Mouse (Mus musculus) central nervous system, embryonic 18 days (tissue): Measurements from ENCODE around the gene Ntng1. TPM values are rescaled to one million over a fixed set of nuclear protein-coding genes. Genes with fewer than 3 reads are reported as not detected.

Experiments used
- polyA plus RNA-seq: library from polyadenylated mRNA; depleted of rRNA; stranded (reverse); fragments of >200 nt; gene quantifications from 2 replicates; pipeline ENCODE4 v1.2.3, GENCODE M21; 2012; rRNA removed

Ntng1 gene
- polyA plus RNA-seq: 18.8 and 30.4 TPM in 2 replicates

GRCm38 (mm10) chr3:110143206-110144061 is at the start of gene Ntng1:
Ntng1 (minus strand) TSS chr3:110144011.

Other genes with a start within 250 kb of the Ntng1 start
- gene Prmt6, start 107.0 kb upstream of the Ntng1 start, polyA plus RNA-seq: 18.5 and 18.8 TPM in 2 replicates